Mouse (Mus musculus): Measurements from ENCODE around the gene Hoxa13.

- TF ChIP-seq CTCF (IDR thresholded peaks at IDR 0.05; ENCODE audit: insufficient read depth, low read length) (no peak), POLR2A (IDR thresholded peaks at IDR 0.05; ENCODE audit: borderline replicate concordance, extremely low read depth, low read depth, low read length) (no peak)
Observed at GRCm38 (mm10) chr6:52246403-52246803, 14.3 kb downstream of the Hoxa13 start.

All from lung, adult 2 months (tissue).